Comparison of ENCODE assay signal across 22 mouse cellular contexts in the genomic region with DNA sequence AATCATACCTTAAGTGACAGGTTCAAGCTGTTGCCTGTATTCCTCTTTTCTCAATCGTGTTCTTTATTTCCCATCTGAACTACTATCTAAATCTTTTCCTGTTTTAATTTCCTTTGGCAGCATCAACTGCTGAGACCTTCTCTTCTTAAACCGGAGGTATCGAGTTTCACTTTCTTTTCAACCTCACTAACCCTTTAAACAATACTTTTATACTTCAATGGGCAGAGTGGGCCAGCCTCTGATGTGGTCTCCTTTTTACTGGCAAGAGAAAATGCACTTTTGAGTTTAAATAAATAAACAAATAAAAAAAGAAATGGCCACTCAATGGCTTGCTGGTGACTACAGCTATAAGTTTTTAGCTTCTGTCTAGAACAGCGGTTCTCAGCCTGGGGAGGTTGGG.
"Had no signal": no experiment of that assay in that cellular context is flagged by ENCODE, and none has a peak within 500 bp of the region (broad histone marks: within the 10 kb centered on the region; RNA-seq: fewer than 3 reads in every experiment).

No protein-coding gene starts in this region.

- H3K27ac ChIP-seq: lung, embryonic 15.5 days; macrophage; midbrain, embryonic 10.5 days; midbrain, embryonic 12.5 days; neural tube, embryonic 13.5 days; neural tube, embryonic 15.5 days had no signal

- DNase-seq: liver, postnatal 0 days; lung, adult 2 months; lung, postnatal 14 days; lung, postnatal 36 days; midbrain, embryonic 14.5 days; retina, postnatal 1 day; right cerebral cortex, adult 18-20 months; right cerebral cortex, postnatal 25 days; right cerebral cortex, postnatal 4 days; spleen, adult 18-20 months; thymus, adult 18-20 months; thymus, postnatal 25 days; thymus, postnatal 4 days had no signal

- H3K4me3 ChIP-seq: lung, embryonic 15.5 days; midbrain, embryonic 10.5 days; midbrain, embryonic 12.5 days; myocyte; neural tube, embryonic 13.5 days; neural tube, embryonic 15.5 days had no signal

- H3K9me3 ChIP-seq: lung, embryonic 15.5 days; midbrain, embryonic 10.5 days; midbrain, embryonic 12.5 days; neural tube, embryonic 13.5 days; neural tube, embryonic 15.5 days had no signal

- H3K9ac ChIP-seq: liver, postnatal 0 days; lung, embryonic 15.5 days; midbrain, embryonic 12.5 days; neural tube, embryonic 13.5 days; neural tube, embryonic 15.5 days had no signal

- ATAC-seq: liver, postnatal 0 days; lung, postnatal 0 days; midbrain, embryonic 16.5 days had no signal

- H3K4me2 ChIP-seq: lung, embryonic 15.5 days; midbrain, embryonic 12.5 days; neural tube, embryonic 13.5 days; neural tube, embryonic 15.5 days had no signal

- H3K36me3 ChIP-seq: lung, embryonic 15.5 days; midbrain, embryonic 10.5 days; midbrain, embryonic 12.5 days; neural tube, embryonic 13.5 days; neural tube, embryonic 15.5 days had no signal

- H3K27me3 ChIP-seq: lung, embryonic 15.5 days; midbrain, embryonic 12.5 days; neural tube, embryonic 13.5 days; neural tube, embryonic 15.5 days had no signal

- H3K4me1 ChIP-seq: lung, embryonic 15.5 days; midbrain, embryonic 12.5 days; neural tube, embryonic 13.5 days; neural tube, embryonic 15.5 days had no signal
